Mouse (Mus musculus): ENCODE data around the gene Map2k1. TPM values are rescaled to one million over a fixed set of nuclear protein-coding genes. Genes with fewer than 3 reads are reported as not detected.
A peak's percentile ranks its signal among the peaks of the same experiment; 100 is the strongest.

Gene Map2k1
- polyA plus RNA-seq, 1 experiment from 2014 or later: 82.1 TPM

GRCm38 (mm10) chr9:64256204-64256603, 2.8 kb upstream of the Map2k1 start:
- no peaks in the 10 kb centered on the region for H3K36me3 ChIP-seq (ENCODE audit: control insufficient read depth, insufficient read depth)
- no peak overlapping the region for H3K4me2 ChIP-seq (replicated peaks; ENCODE audit: low read depth)
- H3K4me3 ChIP-seq (ENCODE audit: low read depth, low read length): no peak overlapping the region
- no peak overlapping the region for H3K9ac ChIP-seq (ENCODE audit: low read depth, low read length)
- H3K4me1 ChIP-seq (replicated peaks; ENCODE audit: control insufficient read depth, insufficient read depth, low read length): no peaks in the 10 kb centered on the region
- H3K9me3 ChIP-seq (ENCODE audit: control insufficient read depth): no peaks in the 10 kb centered on the region
- no peak for TF ChIP-seq CTCF (IDR thresholded peaks at IDR 0.05; ENCODE audit: low read depth)
- no peaks in the 10 kb centered on the region for H3K27me3 ChIP-seq (replicated peaks; ENCODE audit: control insufficient read depth, insufficient read depth, low read length)
- 92% methylated on average over 3 of the region's 3 CpGs for WGBS
- no peak for ATAC-seq
- no peak overlapping the region for H3K27ac ChIP-seq (ENCODE audit: low read depth, low read length)

DNA sequence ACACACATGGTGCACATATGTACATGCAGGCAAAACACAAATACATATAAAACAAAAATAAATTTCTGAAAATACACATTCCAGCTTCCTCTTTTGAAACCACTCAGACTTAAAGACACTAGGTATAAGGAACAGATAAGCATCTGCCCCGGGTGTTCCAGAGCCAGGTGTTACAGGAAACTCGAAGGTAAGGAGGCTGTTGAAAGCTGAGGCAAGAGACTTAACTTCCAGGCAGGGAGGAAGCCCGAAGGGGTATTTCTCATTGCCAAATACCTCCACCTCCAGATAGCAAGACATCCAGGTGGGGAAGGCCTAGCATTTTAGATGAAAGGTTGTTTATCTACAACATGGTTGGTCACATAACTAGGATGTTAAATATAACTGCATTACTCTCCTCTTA, 2.0 kb upstream of the Map2k1 start:
- H3K4me2 ChIP-seq (replicated peaks; ENCODE audit: low read depth): no peak overlapping the region
- no peak overlapping the region for H3K4me3 ChIP-seq (ENCODE audit: low read depth, low read length)
- no peaks in the 10 kb centered on the region for H3K27me3 ChIP-seq (replicated peaks; ENCODE audit: control insufficient read depth, insufficient read depth, low read length)
- no peaks in the 10 kb centered on the region for H3K4me1 ChIP-seq (replicated peaks; ENCODE audit: control insufficient read depth, insufficient read depth, low read length)
- no peaks in the 10 kb centered on the region for H3K36me3 ChIP-seq (ENCODE audit: control insufficient read depth, insufficient read depth)
- no peak overlapping the region for H3K9ac ChIP-seq (ENCODE audit: low read depth, low read length)
- no peak overlapping the region for H3K27ac ChIP-seq (ENCODE audit: low read depth, low read length)
- WGBS: 61% methylated on average over 3 of the region's 3 CpGs
- TF ChIP-seq CTCF (IDR thresholded peaks at IDR 0.05; ENCODE audit: low read depth): no peak
- ATAC-seq: no peak
- H3K9me3 ChIP-seq (ENCODE audit: control insufficient read depth): no peaks in the 10 kb centered on the region

DNA sequence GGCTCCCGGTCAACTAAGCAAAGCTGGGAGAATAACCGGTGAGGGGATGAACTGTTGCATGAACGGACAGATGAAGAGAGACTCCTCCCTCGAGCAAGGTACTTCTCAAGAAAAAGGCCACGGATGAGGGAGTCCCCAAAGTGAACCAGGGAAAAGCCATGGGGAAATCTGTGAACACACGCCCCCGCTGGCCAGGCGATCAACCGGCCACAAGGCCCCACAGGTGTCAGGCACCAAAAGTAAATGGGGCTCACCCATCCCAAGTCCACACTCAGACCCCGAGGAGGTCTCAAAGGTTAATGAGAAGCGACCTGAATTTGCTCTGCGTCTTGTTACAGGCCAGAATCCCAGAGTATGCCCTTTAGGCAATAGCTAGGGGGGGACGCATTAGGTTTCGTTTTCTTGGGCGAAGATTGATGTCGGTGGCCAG, 825 bp downstream of the Map2k1 start:
- H3K27me3 ChIP-seq (replicated peaks; ENCODE audit: control insufficient read depth, insufficient read depth, low read length): no peaks in the 10 kb centered on the region
- 0% methylated on average over 16 of the region's 16 CpGs for WGBS
- peak overlapping the region; percentile 92 for H3K27ac ChIP-seq (ENCODE audit: low read depth, low read length)
- H3K4me1 ChIP-seq (replicated peaks; ENCODE audit: control insufficient read depth, insufficient read depth, low read length): no peaks in the 10 kb centered on the region
- H3K4me2 ChIP-seq (replicated peaks; ENCODE audit: low read depth): peak overlapping the region; percentile 77
- no peaks in the 10 kb centered on the region for H3K9me3 ChIP-seq (ENCODE audit: control insufficient read depth)
- no peaks in the 10 kb centered on the region; the same call in 1 of the 2 replicates for H3K36me3 ChIP-seq (ENCODE audit: control insufficient read depth, insufficient read depth)
- no peak for ATAC-seq
- peak; percentile 22 for TF ChIP-seq CTCF (IDR thresholded peaks at IDR 0.05; ENCODE audit: low read depth)
- H3K9ac ChIP-seq (ENCODE audit: low read depth, low read length): peak overlapping the region; percentile 87
- H3K4me3 ChIP-seq (ENCODE audit: low read depth, low read length): peak overlapping the region; percentile 99

DNA sequence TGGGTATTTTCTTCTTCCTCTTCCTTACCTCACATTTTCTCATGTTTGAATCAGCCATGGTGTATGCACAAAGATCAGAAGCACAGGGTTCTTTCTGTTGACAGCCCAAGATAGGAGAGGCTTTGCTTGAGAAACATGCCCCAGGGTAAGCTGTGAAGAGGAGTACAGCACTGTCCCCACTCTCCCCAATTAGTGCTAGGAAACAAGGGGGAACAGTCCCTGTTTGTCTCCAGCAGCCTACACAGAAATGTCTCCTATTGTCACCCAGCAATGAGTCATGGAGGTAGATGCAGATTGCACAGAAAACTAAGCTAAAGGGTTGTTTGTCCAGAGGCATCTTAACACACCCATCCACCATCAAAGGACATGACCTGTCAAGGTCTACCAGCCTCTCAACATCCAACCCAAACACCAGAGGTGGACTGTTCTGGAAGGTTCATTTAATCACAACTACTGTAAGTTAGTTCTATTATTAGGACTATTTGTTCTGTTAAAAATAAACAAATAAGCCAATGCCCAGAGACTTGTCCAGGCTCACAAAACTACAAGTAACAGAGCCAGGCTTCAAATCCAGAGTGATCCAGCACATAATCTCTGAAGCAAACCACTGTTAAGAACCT, 3.2 kb downstream of the Map2k1 start:
- no peaks in the 10 kb centered on the region for H3K27me3 ChIP-seq (replicated peaks; ENCODE audit: control insufficient read depth, insufficient read depth, low read length)
- no peak overlapping the region for H3K4me3 ChIP-seq (ENCODE audit: low read depth, low read length)
- H3K36me3 ChIP-seq (ENCODE audit: control insufficient read depth, insufficient read depth): no peaks in the 10 kb centered on the region; the same call in 1 of the 2 replicates
- TF ChIP-seq CTCF (IDR thresholded peaks at IDR 0.05; ENCODE audit: low read depth): no peak
- H3K4me1 ChIP-seq (replicated peaks; ENCODE audit: control insufficient read depth, insufficient read depth, low read length): no peaks in the 10 kb centered on the region; the same call in 1 of the 2 replicates
- H3K9ac ChIP-seq (ENCODE audit: low read depth, low read length): no peak overlapping the region
- H3K4me2 ChIP-seq (replicated peaks; ENCODE audit: low read depth): no peak overlapping the region
- no peaks in the 10 kb centered on the region for H3K9me3 ChIP-seq (ENCODE audit: control insufficient read depth)
- ATAC-seq: no peak
- H3K27ac ChIP-seq (ENCODE audit: low read depth, low read length): no peak overlapping the region

- H3K27ac ChIP-seq (ENCODE audit: low read depth, low read length): no peak overlapping the region
- ATAC-seq: no peak
- no peaks in the 10 kb centered on the region for H3K27me3 ChIP-seq (replicated peaks; ENCODE audit: control insufficient read depth, insufficient read depth, low read length)
- H3K9me3 ChIP-seq (ENCODE audit: control insufficient read depth): no peaks in the 10 kb centered on the region
- TF ChIP-seq CTCF (IDR thresholded peaks at IDR 0.05; ENCODE audit: low read depth): no peak
- WGBS: 48% methylated on average over 1 of the region's 1 CpGs
- H3K36me3 ChIP-seq (ENCODE audit: control insufficient read depth, insufficient read depth): no peaks in the 10 kb centered on the region; the same call in 1 of the 2 replicates
- H3K4me2 ChIP-seq (replicated peaks; ENCODE audit: low read depth): no peak overlapping the region
- H3K4me3 ChIP-seq (ENCODE audit: low read depth, low read length): no peak overlapping the region
- H3K4me1 ChIP-seq (replicated peaks; ENCODE audit: control insufficient read depth, insufficient read depth, low read length): no peaks in the 10 kb centered on the region; the same call in 1 of the 2 replicates
- no peak overlapping the region for H3K9ac ChIP-seq (ENCODE audit: low read depth, low read length)
Measured at GRCm38 (mm10) chr9:64249371-64249770, 4.1 kb downstream of the Map2k1 start.

GRCm38 (mm10) chr9:64242381-64242831, 11.0 kb downstream of the Map2k1 start:
- WGBS: 44% methylated on average over 6 of the region's 6 CpGs
- H3K27me3 ChIP-seq (replicated peaks; ENCODE audit: control insufficient read depth, insufficient read depth, low read length): no peaks in the 10 kb centered on the region
- no peak for TF ChIP-seq CTCF (IDR thresholded peaks at IDR 0.05; ENCODE audit: low read depth)
- H3K4me2 ChIP-seq (replicated peaks; ENCODE audit: low read depth): no peak overlapping the region
- no peak overlapping the region for H3K4me3 ChIP-seq (ENCODE audit: low read depth, low read length)
- H3K4me1 ChIP-seq (replicated peaks; ENCODE audit: control insufficient read depth, insufficient read depth, low read length): peaks cover 5% of the 10 kb centered on the region; the same call in 1 of the 2 replicates
- no peak overlapping the region for H3K9ac ChIP-seq (ENCODE audit: low read depth, low read length)
- no peak for ATAC-seq
- H3K27ac ChIP-seq (ENCODE audit: low read depth, low read length): peak overlapping the region; percentile 8; the same call in 1 of the 2 replicates
- no peaks in the 10 kb centered on the region for H3K36me3 ChIP-seq (ENCODE audit: control insufficient read depth, insufficient read depth)
- H3K9me3 ChIP-seq (ENCODE audit: control insufficient read depth): no peaks in the 10 kb centered on the region

Data from intestine, postnatal 0 days (tissue).